Mouse (Mus musculus) lung, adult 18-20 months (tissue): Measurements from ENCODE around the gene Aldoart2.
"Not testable (repeated sequence)": the region's sequence is repeated elsewhere in the genome, so short reads cannot be mapped to it uniquely, and the experiment has no call there.

Experiments
- DNase-seq, 2 experiments: peaks; one replicate each; pipeline ENCODE4 v3.0.0; 2022; ENCODE audit warnings: mixed read lengths in 2 of 2

The Aldoart2 gene

DNA sequence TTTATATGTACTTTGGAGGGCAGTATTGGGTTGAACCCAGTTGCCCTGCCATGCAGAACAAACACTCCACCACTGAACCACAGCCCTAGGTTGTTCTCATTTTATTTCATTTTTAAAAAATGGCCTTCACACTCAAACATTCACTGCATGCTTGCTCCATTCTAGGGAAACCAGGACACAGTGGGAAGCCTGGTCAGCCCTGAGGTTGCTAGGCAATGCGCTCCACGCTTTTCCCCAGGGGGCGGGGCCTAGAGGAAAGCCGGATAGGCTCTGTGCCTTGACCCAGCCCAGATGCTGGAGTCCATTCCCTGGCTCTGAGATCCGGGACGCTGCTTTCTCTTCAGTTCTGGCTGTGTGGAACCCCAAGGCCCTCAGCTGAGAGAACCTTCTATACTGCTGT, 8.8 kb downstream of the Aldoart2 start:
- DNase-seq, result peak in 1 of 2 experiments; percentile 17

DNA sequence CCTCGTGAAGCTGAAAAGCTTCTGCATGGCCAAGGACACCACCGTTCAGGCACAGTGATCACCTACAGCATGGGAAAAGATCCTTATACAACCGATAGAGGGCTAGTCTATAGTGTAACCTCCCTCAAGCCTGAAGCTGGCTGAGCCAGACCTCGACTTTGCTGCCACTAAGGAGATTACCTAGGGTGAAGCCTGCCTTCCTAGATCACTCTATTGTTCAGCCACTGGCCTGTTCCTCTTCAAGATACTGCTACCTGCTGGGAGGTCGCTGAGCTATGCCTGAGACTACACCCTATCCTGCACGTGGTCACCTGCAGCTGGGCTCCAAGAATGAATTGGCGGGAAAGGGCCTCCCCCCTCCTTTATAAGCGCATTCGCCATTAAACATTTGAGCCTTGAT, 21.9 kb downstream of the Aldoart2 start:
- not testable (repeated sequence) for DNase-seq

DNA sequence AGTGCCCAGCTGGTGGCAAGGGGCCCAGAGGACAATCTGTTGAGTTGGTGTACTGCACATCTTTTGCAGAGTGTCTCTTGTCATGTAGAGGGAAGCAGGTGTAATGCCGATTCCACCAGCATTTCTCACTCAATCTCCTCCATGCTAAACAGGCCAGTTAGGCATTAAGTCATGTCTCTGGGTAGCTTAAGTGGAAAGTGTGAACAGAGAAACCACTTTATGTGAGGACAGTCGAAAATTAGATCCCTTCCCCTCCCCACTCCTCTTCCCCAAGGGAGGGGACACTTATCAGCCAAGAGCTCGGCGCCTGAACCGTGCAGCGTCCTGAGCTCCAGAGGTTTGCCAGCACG, 33.5 kb downstream of the Aldoart2 start:
- no peak for DNase-seq

DNA sequence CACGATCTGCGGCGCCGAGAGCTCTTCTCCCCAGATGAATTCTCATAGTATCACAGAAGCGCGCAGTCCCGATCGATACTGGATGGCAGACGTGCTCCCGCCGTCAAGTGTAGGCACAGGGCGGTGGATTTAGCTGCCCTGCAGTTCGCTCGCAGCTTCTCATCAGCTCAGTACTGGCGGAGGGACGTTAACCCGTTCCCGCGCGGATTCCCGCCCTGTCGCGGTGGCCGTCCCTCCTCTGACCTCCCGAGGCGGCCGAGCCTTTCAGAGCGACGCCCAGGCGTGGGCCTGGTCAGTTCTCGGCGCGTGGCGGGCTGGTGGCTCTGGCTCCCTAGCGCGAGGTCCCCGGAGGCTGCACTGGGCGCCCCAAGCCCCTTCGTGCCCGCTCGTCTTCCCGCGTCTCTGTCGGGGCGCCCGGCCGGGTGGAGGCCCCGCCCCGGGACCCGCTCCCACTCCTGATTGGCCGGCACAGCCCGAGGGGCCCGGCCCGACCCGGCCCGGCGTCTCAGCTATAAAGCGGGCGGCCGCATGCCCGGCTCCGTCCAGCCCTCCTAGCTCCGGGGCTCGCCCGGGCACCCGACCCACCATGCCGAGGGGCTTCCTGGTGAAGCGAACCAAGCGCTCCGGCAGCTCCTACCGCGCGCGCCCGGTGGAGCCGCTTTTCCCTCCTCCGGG, 34.0 kb downstream of the Aldoart2 start, which contains the start of gene Insm2:
Insm2 (plus strand) TSS at position 541 of the 675 bp plus-strand sequence.
- DNase-seq, result no peak

DNA sequence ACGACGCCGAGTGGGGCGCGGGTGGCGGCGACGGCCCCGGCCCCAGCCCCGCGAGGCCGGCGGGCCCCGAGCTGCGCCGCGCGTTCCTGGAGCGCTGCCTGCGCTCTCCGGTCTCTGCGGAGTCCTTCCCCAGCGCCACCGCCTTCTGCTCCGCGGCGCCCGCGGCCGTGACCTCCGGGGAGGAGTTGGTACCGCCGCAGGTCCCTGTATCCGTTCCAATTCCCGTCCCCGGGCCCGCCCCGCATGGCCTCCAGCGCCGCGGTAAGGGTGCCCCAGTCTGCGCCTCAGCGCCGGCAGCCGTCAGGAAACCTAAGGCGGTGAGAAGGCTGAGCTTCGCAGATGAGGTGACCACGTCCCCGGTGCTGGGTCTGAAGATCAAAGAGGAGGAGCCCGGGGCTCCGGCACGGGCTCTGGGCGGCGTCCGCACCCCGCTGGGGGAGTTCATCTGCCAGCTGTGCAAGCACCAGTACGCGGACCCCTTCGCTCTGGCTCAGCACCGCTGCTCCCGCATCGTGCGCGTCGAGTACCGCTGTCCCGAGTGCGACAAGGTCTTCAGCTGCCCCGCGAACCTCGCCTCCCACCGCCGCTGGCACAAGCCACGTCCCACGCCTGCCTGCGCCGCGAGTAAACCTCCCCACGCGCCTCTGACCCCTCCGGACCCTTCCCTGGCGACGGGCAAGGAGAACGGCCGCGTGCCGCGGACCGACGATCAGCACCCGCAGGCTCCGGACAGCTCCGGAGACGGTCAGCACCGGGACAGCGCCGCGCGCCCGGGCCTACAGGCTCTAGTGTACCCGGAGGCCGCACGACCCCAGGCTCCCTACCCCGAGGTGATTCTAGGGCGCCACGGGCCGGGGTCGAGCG, 34.8 kb downstream of the Aldoart2 start:
- DNase-seq, result peak; percentile 26 to 28

DNA sequence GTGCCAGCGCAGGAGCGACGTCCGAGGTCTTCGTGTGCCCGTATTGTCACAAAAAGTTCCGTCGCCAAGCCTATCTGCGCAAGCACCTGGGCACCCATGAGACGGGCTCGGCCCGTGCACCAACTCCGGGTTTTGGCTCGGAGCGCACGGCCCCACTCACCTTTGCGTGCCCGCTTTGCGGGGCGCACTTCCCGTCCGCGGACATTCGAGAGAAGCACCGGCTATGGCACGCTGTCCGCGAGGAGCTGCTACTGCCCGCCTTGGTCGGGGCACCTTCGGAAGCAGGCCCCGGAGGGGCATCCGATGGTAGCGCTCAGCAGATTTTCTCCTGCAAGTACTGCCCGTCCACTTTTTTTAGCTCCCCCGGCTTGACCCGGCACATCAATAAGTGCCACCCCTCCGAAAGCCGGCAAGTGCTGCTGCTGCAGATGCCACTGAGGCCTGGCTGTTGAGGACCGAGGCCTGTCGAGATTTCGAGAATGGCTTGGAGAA, 35.5 kb downstream of the Aldoart2 start:
- DNase-seq, result no peak

DNA sequence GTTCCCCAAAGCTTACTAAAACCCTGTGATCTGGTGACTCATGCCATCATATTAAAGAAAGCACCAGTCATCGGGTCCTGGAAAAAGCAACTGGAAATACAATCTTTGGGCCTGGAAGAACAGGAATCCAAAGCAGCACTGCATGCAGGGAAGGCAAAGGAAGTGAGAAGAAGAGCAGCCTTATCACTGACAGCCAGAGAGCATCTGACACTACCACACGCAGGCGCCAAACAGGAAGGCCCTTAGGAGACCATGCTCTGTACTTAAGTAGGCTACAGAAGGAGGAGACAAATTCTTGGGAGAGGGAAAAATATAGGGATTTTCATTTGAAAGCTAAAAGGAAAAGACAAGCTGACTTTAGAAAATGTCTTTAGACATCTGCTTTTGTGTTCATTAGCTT, 39.4 kb downstream of the Aldoart2 start:
- DNase-seq, result no peak

DNA sequence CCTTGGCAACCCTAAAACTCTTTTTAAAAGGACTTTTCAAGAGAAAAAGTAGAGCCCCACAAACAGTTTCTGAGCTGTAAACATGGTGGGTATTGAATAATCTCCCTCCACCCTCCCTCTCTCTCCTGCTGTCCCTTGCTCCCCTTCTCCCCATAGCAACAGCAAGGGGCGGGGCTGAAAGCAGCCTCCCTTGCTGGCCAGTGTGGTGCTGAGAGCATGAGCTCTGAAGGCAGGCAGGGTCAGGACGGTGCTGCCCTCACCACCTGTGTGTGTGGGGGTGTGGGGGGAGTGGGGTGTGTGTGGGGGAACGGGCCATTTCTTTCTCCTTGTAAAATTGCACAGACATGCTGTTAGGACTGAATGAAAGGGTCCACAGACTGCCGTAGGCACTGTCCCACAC, 42.9 kb downstream of the Aldoart2 start:
- DNase-seq, result no peak

DNA sequence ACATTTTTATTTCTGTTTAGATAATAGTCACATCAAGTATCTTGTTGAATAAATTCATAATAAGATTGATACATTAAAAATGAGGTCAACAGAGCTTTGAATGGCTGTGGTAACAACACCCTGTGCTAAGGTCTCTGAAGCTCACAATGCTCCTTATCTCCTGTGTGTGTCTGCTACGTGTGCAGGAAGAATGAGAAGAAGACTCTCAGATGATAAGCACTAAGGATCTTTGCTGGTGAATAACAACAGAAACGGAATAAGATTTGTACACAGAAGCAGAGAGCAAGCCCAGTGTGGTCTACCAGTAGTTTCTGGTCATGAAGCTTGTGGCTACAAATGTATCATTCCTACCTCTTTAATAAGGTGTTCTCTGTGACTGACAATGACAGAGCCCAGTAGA, 45.8 kb downstream of the Aldoart2 start:
- no peak for DNase-seq
